Mouse (Mus musculus) heart, embryonic 10.5 days (tissue): ENCODE data around the gene Igdcc4. TPM values are rescaled to one million over a fixed set of nuclear protein-coding genes. Genes with fewer than 3 reads are reported as not detected.

Experiments used
- DNase-seq: peaks from one replicate; pipeline ENCODE4 v3.0.0-alpha.2; 2017; ENCODE audit warnings: low spot score
- H3K27ac ChIP-seq: fragments of 300-500 bp; sonication (generic); 2 replicates; pipeline ENCODE4 v1.5.1; 2016; ENCODE audit warnings: mild to moderate bottlenecking
- H3K27me3 ChIP-seq: fragments of 300-500 bp; sonication (generic); 2 replicates; pipeline ENCODE4 v1.6.1; 2016; ENCODE audit warnings: mild to moderate bottlenecking; ENCODE audit not compliant: poor library complexity, insufficient read depth, severe bottlenecking
- H3K36me3 ChIP-seq: fragments of 300-500 bp; sonication (generic); 2 replicates; pipeline ENCODE4 v1.6.1; 2016; ENCODE audit warnings: mild to moderate bottlenecking, moderate library complexity
- H3K4me1 ChIP-seq: fragments of 300-500 bp; sonication (generic); 2 replicates; pipeline ENCODE4 v1.6.1; 2016; ENCODE audit warnings: mild to moderate bottlenecking
- H3K4me3 ChIP-seq: fragments of 300-500 bp; sonication (generic); 2 replicates; pipeline ENCODE4 v1.5.1; 2016; ENCODE audit warnings: mild to moderate bottlenecking, moderate library complexity
- H3K9me3 ChIP-seq: fragments of 300-500 bp; sonication (generic); 2 replicates; pipeline ENCODE4 v1.6.1; 2016; ENCODE audit warnings: mild to moderate bottlenecking, moderate library complexity
- WGBS: fragments of 180-500 bp; shearing (Covaris S2); methylation state at CpG from one replicate; pipeline ENCODE4 v1.1.7; 2016; 5-methylcytosine and 5-hydroxymethylcytosine counted together
- polyA plus RNA-seq: library from polyadenylated mRNA; unstranded; fragments of >200 nt; fragmentation: Nextera tagmentation; extraction: Ambion mirVana; gene quantifications from 2 replicates; pipeline ENCODE4 v1.2.1, GENCODE M21; 2016

Gene Igdcc4
- polyA plus RNA-seq, 1 experiment from 2014 or later = 10.8 TPM

DNA sequence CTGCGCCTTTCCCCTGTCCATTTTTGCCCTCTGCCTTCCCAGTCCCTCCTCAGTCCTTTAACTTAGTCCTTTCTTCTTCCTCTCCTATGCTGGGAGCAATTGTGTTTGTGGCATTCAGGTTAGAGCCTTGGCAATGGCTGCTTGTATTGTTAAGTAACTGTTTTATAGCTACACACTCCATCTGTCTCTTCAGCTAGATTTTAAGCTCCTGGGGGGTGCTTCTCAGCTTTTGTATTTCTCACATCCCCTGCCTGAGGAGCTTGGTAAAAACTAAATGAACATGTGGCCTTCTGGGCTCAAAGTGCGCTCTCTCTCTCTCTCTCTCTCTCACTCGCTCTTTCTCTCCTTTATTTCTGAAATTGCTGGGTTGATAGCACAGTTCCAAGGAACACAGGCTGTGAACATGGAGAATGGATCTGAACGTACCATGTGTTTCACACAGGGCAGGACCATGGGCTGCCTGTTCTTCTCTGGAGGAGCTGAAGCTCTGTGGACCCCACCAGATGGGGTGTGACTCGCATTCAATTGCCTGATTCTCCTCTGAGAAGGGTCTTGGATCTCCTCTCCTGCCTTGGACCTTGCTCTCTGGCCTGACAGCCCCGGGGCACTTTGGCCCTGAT lies 51.5 kb downstream of the Igdcc4 start:
- DNase-seq = no peak
- H3K36me3 ChIP-seq = peaks cover 24% of the 10 kb centered on the region
- H3K4me1 ChIP-seq = peaks cover 59% of the 10 kb centered on the region
- H3K27ac ChIP-seq = peak overlapping the region; percentile 76
- no peaks in the 10 kb centered on the region for H3K9me3 ChIP-seq
- no peak overlapping the region for H3K4me3 ChIP-seq
- 55% methylated on average over 6 of the region's 6 CpGs for WGBS
- no peaks in the 10 kb centered on the region for H3K27me3 ChIP-seq

DNA sequence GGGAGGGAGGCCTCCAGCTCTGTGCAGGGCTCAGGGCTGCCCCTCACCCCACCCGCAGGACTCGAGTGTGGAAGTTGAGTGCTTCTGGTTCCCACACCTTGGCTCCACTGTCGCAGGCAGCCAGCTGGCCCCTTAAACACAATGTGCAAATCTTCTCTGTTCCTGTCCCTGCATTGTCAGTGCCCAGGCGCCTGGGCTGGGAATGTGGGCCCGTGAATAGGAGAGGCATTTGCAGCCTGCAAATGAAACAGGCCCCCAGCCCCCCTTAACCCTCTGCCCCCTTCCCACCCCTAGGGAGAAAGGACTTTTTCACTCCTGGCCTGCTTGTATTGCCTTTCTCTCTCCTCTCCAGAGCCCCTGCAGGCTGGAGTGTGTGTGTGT lies 52.0 kb downstream of the Igdcc4 start:
- Histone ChIP-seq H3K4me3 (no peak overlapping the region), H3K27ac (peak overlapping the region; percentile 76), H3K27me3 (no peaks in the 10 kb centered on the region), H3K36me3 (peaks cover 19% of the 10 kb centered on the region), H3K4me1 (peaks cover 61% of the 10 kb centered on the region), H3K9me3 (no peaks in the 10 kb centered on the region)
- WGBS = 13% methylated on average over 5 of the region's 5 CpGs
- DNase-seq = no peak

DNA sequence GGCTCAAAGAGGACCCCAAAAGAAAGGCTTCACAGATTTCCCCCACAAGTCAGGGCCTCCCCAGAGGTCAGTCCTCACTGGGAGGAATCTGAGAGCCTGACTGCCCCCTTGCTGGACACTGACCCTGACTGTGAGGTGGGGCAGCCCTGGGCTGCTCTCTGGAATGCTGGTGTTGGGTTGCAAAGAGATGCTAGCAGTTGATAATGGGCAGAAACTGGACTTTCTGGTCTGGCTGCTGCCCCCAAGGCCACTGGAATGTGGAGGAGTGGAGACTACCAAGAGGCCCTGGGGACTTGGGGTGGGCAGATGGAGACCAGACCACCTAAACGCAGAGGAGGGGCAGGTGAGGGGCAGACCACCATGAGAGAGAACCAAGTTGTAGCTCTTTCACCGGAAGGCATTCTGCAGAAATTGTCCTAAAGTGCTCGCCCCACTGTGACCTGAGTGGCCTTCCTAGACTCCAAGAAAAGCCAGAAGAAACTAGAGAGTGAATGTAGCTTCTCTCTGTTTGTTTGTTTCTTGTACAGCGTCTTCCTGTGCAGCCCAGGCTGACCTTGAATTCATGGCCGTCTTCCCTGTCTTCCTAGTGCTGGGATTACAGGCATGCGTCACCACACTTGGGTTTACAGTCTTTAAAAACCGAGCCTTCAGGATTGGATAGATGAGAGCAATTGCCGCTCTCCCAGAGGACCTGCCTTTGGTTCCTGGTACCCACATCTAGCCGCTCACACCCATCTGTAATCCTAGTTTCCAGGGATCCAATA lies 53.6 kb downstream of the Igdcc4 start:
- DNase-seq = no peak
- no peaks in the 10 kb centered on the region for H3K9me3 ChIP-seq
- peaks cover 11% of the 10 kb centered on the region for H3K36me3 ChIP-seq
- peaks cover 67% of the 10 kb centered on the region for H3K4me1 ChIP-seq
- H3K27ac ChIP-seq = peak overlapping the region; percentile 76
- 56% methylated on average over 9 of the region's 9 CpGs for WGBS
- no peak overlapping the region for H3K4me3 ChIP-seq
- H3K27me3 ChIP-seq = no peaks in the 10 kb centered on the region

DNA sequence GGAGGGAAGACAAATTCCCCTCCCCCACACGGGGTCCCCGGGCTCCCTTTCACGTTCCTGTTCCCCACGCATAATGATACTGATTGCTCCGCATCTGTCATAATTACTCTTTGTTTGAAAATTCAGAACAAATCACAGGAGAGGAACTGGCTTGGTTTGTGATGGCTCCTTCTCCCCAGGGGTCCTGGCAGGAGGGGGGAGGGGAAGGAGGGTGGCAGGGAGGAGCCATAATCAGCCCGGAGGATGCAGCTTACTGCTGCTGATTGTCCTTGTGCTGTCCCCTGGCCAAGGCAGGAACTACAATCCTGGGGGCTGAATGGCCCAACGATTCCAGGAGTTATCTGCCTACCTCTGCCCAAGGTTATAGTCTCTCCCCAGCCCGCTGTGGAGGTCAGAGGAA lies 55.3 kb downstream of the Igdcc4 start:
- Histone ChIP-seq H3K4me1 (peaks cover 79% of the 10 kb centered on the region), H3K9me3 (no peaks in the 10 kb centered on the region), H3K4me3 (no peak overlapping the region; the same call in 1 of the 2 replicates), H3K27ac (peak overlapping the region; percentile 81), H3K27me3 (peaks cover 13% of the 10 kb centered on the region; the same call in 1 of the 2 replicates), H3K36me3 (no peaks in the 10 kb centered on the region)
- no peak for DNase-seq
- 3% methylated on average over 8 of the region's 8 CpGs for WGBS

DNA sequence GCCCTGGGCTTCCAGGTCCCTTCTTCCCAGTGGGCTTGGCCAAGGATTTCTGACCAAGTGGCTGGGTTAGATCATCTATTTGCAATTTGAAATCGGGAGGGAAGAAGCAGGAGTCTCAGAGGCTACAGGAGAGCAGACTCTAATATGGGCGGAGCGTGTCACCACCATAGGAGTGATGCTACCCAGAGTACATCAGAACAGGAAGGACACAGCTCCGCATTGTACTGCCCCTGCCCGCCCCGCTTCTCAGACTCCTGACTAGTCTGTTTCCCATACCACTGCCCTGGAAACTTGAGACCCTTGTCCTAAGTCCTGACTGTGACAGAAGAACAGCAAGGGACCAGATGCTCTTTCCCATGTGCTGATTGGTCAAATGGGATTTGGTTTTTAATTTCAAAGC lies 56.3 kb downstream of the Igdcc4 start:
- H3K4me3 ChIP-seq = no peak overlapping the region
- H3K27me3 ChIP-seq = peaks cover 23% of the 10 kb centered on the region; the same call in 1 of the 2 replicates
- 10% methylated on average over 6 of the region's 6 CpGs for WGBS
- peak; percentile 91 for DNase-seq
- peaks cover 87% of the 10 kb centered on the region for H3K4me1 ChIP-seq
- no peaks in the 10 kb centered on the region for H3K9me3 ChIP-seq
- H3K36me3 ChIP-seq = no peaks in the 10 kb centered on the region
- H3K27ac ChIP-seq = peak overlapping the region; percentile 81

DNA sequence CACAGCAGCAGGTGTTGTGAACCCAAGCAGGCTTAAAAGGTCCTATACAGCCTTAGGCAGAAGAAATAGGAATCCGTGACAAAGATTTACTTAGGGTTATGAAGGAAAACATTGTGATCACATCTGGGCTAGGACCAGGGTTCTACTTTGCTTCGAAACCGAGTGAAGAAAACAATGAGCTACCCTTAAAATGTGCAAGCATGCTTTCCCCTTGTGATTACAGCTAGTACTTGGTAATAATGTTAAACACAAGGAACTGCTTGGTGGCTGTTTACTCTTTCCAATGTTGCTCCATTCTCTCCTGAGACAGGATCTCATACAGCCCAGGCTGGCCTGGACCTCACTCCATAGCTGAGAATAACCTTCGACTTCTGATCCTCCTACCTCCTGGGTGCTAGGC lies 59.9 kb downstream of the Igdcc4 start:
- Histone ChIP-seq H3K27ac (no peak overlapping the region), H3K27me3 (peaks cover 41% of the 10 kb centered on the region; the same call in 1 of the 2 replicates), H3K4me1 (peaks cover 66% of the 10 kb centered on the region), H3K9me3 (no peaks in the 10 kb centered on the region), H3K36me3 (no peaks in the 10 kb centered on the region), H3K4me3 (no peak overlapping the region)
- 51% methylated on average over 4 of the region's 4 CpGs for WGBS
- DNase-seq = no peak

DNA sequence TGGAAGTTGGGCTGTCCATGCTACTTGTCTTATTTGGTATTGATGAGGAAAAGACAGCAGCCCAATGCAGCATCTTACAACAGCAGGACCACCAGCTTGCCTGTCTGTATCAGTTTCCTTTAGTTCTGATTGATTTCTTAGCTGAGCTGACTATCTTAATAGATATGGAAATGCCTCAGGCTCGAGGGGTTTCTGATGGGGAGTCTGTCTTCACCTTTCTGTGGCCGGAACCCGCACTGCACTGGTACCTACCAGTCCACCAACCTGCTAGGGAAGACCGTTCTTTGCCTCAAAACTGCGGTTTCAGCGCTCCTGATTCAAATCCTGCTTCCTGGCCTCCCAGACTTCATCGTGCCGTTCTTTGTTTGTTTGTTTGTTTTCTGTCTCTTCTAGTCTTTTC lies 60.6 kb downstream of the Igdcc4 start:
- Histone ChIP-seq H3K4me3 (peak overlapping the region; percentile 66; the same call in 1 of the 2 replicates), H3K9me3 (no peaks in the 10 kb centered on the region), H3K27ac (no peak overlapping the region; the same call in 1 of the 2 replicates), H3K36me3 (no peaks in the 10 kb centered on the region), H3K4me1 (peaks cover 63% of the 10 kb centered on the region), H3K27me3 (peaks cover 41% of the 10 kb centered on the region; the same call in 1 of the 2 replicates)
- DNase-seq = no peak
- 15% methylated on average over 8 of the region's 8 CpGs for WGBS

DNA sequence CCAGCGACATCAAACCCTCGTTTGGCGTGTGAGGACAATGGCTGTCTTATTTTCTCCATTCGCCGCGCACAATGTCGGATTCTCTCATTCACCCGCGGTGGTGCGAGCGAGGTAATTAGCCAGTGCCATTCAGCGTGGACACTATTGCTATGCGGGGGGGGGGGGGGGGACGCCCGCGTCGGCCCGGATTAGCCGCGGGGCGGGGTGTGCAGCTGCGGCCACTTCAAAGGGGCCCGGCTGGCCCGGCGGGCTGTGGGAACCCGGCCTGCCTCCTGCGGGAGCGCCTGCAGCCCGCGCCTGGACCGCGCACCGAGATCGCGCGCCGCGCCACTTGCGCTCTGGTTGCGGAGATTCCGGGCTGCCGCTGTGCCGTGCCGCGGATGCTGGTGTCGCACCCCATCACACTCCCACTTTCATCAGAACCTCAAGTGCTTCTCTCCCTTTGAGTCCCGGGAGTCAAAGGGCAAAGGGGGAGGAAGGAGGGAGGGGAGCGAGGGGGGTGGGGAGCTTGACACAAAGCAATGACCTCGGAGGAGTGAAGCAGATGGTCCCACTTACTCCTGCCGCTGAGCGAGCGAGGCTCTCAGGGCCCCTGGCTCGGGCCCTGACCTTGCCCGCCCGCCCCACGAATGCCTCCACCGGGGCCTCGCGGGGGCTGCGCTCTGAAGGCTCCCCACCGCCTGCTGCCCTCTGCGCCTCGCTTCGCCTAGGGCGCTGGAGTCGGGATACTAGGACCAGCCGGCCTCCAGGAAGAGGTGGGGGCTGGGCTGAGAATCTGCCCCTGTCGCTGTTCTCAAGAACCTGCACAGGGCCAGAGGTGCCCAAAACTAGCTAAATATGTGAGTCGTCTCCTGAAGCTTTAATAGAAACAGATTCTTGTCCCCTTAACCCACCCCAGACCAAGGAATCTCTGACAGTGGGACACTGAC lies 61.7 kb downstream of the Igdcc4 start:
- H3K36me3 ChIP-seq = no peaks in the 10 kb centered on the region
- peaks cover 53% of the 10 kb centered on the region for H3K4me1 ChIP-seq
- H3K4me3 ChIP-seq = peak overlapping the region; percentile 66
- H3K27ac ChIP-seq = peak overlapping the region; percentile 83
- peaks cover 41% of the 10 kb centered on the region; the same call in 1 of the 2 replicates for H3K27me3 ChIP-seq
- WGBS = under 1% methylated on average over 59 of the region's 69 CpGs
- peak; percentile 80 for DNase-seq
- H3K9me3 ChIP-seq = no peaks in the 10 kb centered on the region

DNA sequence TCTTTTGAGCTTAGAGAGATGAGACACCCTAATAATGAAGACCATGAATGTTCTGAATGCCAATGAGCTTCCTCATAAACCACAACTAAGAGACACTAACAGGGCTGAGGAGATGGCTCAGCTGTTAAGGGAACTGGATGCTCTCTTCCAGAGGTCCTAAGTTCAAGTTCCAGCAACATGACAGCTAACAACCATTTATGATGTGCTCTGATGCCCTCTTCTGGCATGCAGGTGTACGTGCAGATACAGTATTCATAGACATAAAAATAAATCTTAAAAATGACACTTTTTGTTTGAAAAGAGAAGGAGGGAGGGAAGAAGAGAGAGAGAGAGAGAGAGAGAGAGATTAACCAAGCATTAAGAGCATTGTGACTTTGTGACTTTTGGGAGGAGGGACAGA lies 63.6 kb downstream of the Igdcc4 start:
- Histone ChIP-seq H3K9me3 (no peaks in the 10 kb centered on the region), H3K27me3 (peaks cover 41% of the 10 kb centered on the region; the same call in 1 of the 2 replicates), H3K4me3 (no peak overlapping the region), H3K4me1 (peaks cover 57% of the 10 kb centered on the region), H3K36me3 (no peaks in the 10 kb centered on the region), H3K27ac (no peak overlapping the region)
- DNase-seq = no peak
- WGBS = 12% methylated on average over 1 of the region's 1 CpGs

DNA sequence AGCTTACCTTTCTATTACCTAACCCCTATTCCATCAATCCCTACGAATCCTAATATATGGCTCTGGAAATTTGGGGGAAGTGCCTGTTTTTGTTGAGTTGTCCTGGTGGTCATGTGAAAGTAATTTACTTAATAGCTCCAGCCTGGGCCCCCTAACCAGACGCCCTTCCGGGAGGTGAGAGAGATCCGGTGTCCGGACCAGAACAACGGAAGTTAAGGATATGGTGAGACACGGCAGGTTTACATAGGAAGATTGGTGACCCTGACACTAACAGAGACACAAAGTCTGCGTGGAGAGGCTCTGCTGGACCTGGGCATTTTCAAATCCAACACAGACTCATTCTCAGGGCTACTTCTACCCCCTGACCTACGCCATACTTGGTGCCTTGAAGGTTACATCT lies 65.1 kb downstream of the Igdcc4 start:
- H3K27me3 ChIP-seq = peaks cover 30% of the 10 kb centered on the region; the same call in 1 of the 2 replicates
- H3K36me3 ChIP-seq = no peaks in the 10 kb centered on the region
- H3K9me3 ChIP-seq = no peaks in the 10 kb centered on the region
- H3K4me3 ChIP-seq = no peak overlapping the region
- 55% methylated on average over 9 of the region's 9 CpGs for WGBS
- no peak for DNase-seq
- H3K27ac ChIP-seq = peak overlapping the region; percentile 10; the same call in 1 of the 2 replicates
- H3K4me1 ChIP-seq = peaks cover 46% of the 10 kb centered on the region

DNA sequence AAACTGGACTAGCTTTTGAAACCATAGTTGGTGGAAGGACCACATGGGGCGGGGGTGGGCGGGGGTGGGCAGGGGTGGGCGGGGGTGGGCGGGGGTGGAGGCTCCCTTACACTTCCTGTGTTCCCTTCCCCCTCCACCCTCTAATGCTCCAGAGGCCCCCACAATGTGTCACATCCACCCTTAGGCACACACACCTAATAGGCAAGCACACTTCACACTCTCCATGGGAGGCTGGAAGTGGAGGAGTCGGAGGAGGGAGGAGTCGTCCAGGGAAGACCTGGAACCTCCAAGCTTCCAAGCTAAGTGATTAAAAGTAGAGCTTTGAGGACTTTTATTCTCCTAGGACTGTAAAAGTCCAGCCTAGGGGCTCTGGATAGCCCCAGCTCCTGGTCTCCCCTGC lies 67.2 kb downstream of the Igdcc4 start:
- Histone ChIP-seq H3K36me3 (no peaks in the 10 kb centered on the region), H3K9me3 (no peaks in the 10 kb centered on the region), H3K27ac (no peak overlapping the region), H3K4me1 (peaks cover 30% of the 10 kb centered on the region), H3K4me3 (no peak overlapping the region), H3K27me3 (peaks cover 15% of the 10 kb centered on the region; the same call in 1 of the 2 replicates)
- WGBS = 42% methylated on average over 6 of the region's 6 CpGs
- no peak for DNase-seq

DNA sequence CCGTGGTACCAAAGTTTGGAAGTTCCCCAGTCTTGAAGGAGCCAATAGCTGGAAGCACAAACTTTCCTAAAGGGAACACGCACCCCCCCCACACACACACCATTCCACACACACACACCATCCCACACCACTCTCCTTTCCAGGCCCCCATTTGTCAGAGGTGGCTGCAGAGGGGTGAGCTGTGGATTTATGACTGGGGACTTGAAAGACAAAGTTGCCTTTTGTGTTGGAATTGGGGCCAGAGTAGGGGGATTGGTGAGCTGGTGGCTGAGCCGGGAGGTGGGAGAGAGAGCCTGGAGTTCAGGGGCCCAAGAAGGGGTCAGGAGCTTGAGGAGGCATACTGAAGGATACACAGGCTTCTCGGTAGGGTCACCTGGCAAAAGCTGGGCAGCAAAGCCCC lies 67.7 kb downstream of the Igdcc4 start:
- Histone ChIP-seq H3K4me1 (peaks cover 30% of the 10 kb centered on the region), H3K27me3 (peaks cover 11% of the 10 kb centered on the region; the same call in 1 of the 2 replicates), H3K27ac (no peak overlapping the region), H3K9me3 (no peaks in the 10 kb centered on the region), H3K4me3 (no peak overlapping the region), H3K36me3 (0 out of 2 replicates have a peak, but pooled peaks cover 2% of the 10 kb centered on the region)
- no peak for DNase-seq
- WGBS = 52% methylated on average over 4 of the region's 4 CpGs
